Mouse (Mus musculus) layer of hippocampus, postnatal 36 days (tissue): ENCODE data around the gene AK157302. TPM values are rescaled to one million over a fixed set of nuclear protein-coding genes. Genes with fewer than 3 reads are reported as not detected.

Experiments
- microRNA-seq, 2 experiments: library from miRNA; unstranded; fragments of <30 nt; microRNA quantifications; one replicate each; pipeline ENCODE4 v1.2.0; 2021
- total RNA-seq, 2 experiments: library from RNA; stranded (reverse); gene quantifications; 2 replicates each; pipeline ENCODE4 v1.2.3; 2021

The AK157302 gene
- total RNA-seq, 2 experiments from 2014 or later, result 21.6 to 23.2 TPM

Small RNAs within 50 kb of the gene (microRNA-seq; reads per million reads assigned to microRNA genes)
- gene Mir1896, result 0 reads per million in 2 experiments

Other genes starting within 250 kb of the AK157302 start
- gene Gpx5, start 202.5 kb upstream of the AK157302 start, total RNA-seq, result not detected
- not detected for gene Gpx6, start 183.1 kb upstream of the AK157302 start, total RNA-seq
- gene Olfr1367, start 148.3 kb upstream of the AK157302 start, total RNA-seq, result not detected
- gene Zscan12, start 132.4 kb upstream of the AK157302 start, total RNA-seq, result 1 to 10 TPM; 8.4 to 9.9 TPM
- gene Zkscan3, start 92.5 kb upstream of the AK157302 start, total RNA-seq, result 10 to 100 TPM; 39.7 to 46.2 TPM
- 1 to 10 TPM; 1.1 to 1.5 TPM for gene Pgbd1, start 54.2 kb upstream of the AK157302 start, total RNA-seq
- 10 to 100 TPM; 52.3 to 53.5 TPM for gene Zscan26, start 41.5 kb upstream of the AK157302 start, total RNA-seq
- gene Nkapl, start 26.7 kb upstream of the AK157302 start, total RNA-seq, result 1 to 10 TPM in 1 of 2 experiments, under 1 TPM in 1; 0.78 to 1.2 TPM
- gene Zkscan4, start 16.3 kb upstream of the AK157302 start, total RNA-seq, result 1 to 10 TPM; 6.1 to 7.0 TPM
- not detected for gene Gm10065, start 15.8 kb upstream of the AK157302 start, total RNA-seq
- 10 to 100 TPM; 49.1 to 63.4 TPM for gene Gm11273, start 6.2 kb downstream of the AK157302 start, total RNA-seq
- 10 to 100 TPM; 18.3 to 19.9 TPM for gene Zkscan8, start 35.9 kb downstream of the AK157302 start, total RNA-seq
- not detected for gene Olfr1366, start 47.6 kb downstream of the AK157302 start, total RNA-seq
- gene Olfr1535, start 64.7 kb downstream of the AK157302 start, total RNA-seq, result not detected
- gene Olfr1364, start 86.5 kb downstream of the AK157302 start, total RNA-seq, result not detected
- gene Olfr1362, start 118.8 kb downstream of the AK157302 start, total RNA-seq, result not detected
- not detected for gene Olfr11, start 147.3 kb downstream of the AK157302 start, total RNA-seq
- gene Olfr1361, start 168.2 kb downstream of the AK157302 start, total RNA-seq, result not detected
- gene Olfr1360, start 182.2 kb downstream of the AK157302 start, total RNA-seq, result not detected
- not detected for gene Olfr1359, start 202.9 kb downstream of the AK157302 start, total RNA-seq
- 10 to 100 TPM; 20.4 to 37.0 TPM for gene Hist1h2bl, start 220.9 kb downstream of the AK157302 start, total RNA-seq
- 10 to 100 TPM; 37.8 to 44.6 TPM for gene Hist1h2ai, start 221.2 kb downstream of the AK157302 start, total RNA-seq
- gene Hist1h3h, start 222.4 kb downstream of the AK157302 start, total RNA-seq, result 10 to 100 TPM; 57.9 to 69.3 TPM
- gene Hist1h2bm, start 226.8 kb downstream of the AK157302 start, total RNA-seq, result 1 to 10 TPM; 4.3 to 6.2 TPM
- 10 to 100 TPM; 15.7 to 17.9 TPM for gene Hist1h4j, start 239.8 kb downstream of the AK157302 start, total RNA-seq